ENCODE assay signal across 9 mouse cellular contexts in the genomic region with DNA sequence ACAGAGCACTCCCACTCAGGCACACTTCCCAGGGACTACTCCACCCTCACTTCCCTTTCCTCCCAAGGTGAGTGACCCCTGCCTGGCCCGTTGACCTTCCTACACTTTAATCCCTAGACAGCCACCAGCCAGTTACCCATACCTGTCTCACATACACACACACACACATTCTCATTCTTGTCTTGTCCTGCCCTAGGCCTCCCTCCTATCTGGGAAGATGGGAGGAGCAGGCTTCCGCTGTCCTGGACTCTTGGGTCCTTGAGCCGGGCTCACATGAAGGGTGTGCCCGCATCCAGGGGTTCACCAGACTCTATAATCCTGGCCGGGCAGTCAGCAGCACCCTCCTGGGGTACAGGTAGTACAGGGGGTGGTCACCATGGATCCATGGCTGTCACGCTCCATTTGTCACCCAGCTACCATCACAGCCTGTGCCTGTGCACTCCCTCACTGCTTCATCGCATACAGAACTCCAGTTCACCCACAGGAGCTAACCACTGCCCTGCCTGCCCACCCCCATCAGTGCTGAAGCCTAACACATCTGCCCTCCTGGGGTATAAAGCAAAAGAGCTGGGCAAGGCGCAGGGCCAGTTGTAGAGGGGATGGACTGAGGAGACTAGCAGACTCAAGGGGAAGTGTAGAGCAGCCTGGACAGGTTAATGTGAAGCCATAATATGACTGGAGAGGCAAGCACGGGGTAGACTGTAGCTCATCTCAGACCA. TPM values are rescaled to one million over a fixed set of nuclear protein-coding genes. Genes with fewer than 3 reads are reported as not detected.
DNase-seq lines count a peak whose midpoint lies in the region; ATAC-seq and TF ChIP-seq lines count a peak whose summit lies in the region.
"Had no signal": no experiment of that assay in that cellular context is flagged by ENCODE, and none has a peak within 500 bp of the region (broad histone marks: within the 10 kb centered on the region; RNA-seq: fewer than 3 reads in every experiment).

No protein-coding gene starts in this region.

- no peak overlapping the region for H3K4me3 ChIP-seq in kidney, postnatal 0 days (replicated peaks; ENCODE audit: low read depth, low read length)
- H3K4me3 ChIP-seq in forebrain, embryonic 10.5 days, result peak overlapping the region; percentile 55
- H3K4me3 ChIP-seq in limb, embryonic 10.5 days, result peak overlapping the region; percentile 50
- no peak overlapping the region for H3K4me3 ChIP-seq in neural tube, embryonic 15.5 days (replicated peaks)

- intact Hi-C loops in left cerebral cortex, postnatal 25 days (cut with DNase I), result no loop called here

- peak overlapping the region; percentile 24; the same call in 1 of the 2 replicates for H3K9ac ChIP-seq in kidney, postnatal 0 days (ENCODE audit: low read depth, low read length)
- H3K9ac ChIP-seq in neural tube, embryonic 15.5 days (replicated peaks), result peak overlapping the region; percentile 44; the same call in 1 of the 2 replicates

- peaks cover 13% of the 10 kb centered on the region; the same call in 1 of the 2 replicates for H3K4me1 ChIP-seq in kidney, postnatal 0 days (replicated peaks; ENCODE audit: insufficient read depth, low read length)
- H3K4me1 ChIP-seq in forebrain, embryonic 10.5 days, result peaks cover 54% of the 10 kb centered on the region
- peaks cover 41% of the 10 kb centered on the region for H3K4me1 ChIP-seq in limb, embryonic 10.5 days
- H3K4me1 ChIP-seq in neural tube, embryonic 15.5 days, result peaks cover 15% of the 10 kb centered on the region

- no peak for DNase-seq in kidney, postnatal 0 days (ENCODE audit: low spot score)
- no peak for DNase-seq in kidney, postnatal 14 days
- DNase-seq in forebrain, embryonic 10.5 days (ENCODE audit: extremely low spot score, low spot score), result no peak
- DNase-seq in limb, embryonic 10.5 days (ENCODE audit: low spot score), result no peak
- DNase-seq in left cerebral cortex, postnatal 25 days (ENCODE audit: low spot score in 2 of 2), result no peak
- DNase-seq in adrenal gland, adult 18-20 months (ENCODE audit: low spot score in 2 of 2), result no peak
- no peak for DNase-seq in urinary bladder, postnatal 10 days (ENCODE audit: low spot score)
- DNase-seq: layer of hippocampus, adult 9-11 months had no signal

- H3K27me3 ChIP-seq in kidney, postnatal 0 days (ENCODE audit: insufficient read depth, low read length), result no peaks in the 10 kb centered on the region
- 0 out of 2 replicates have a peak, but pooled peaks cover 7% of the 10 kb centered on the region for H3K27me3 ChIP-seq in forebrain, embryonic 10.5 days (ENCODE audit: poor library complexity, severe bottlenecking)
- H3K27me3 ChIP-seq in limb, embryonic 10.5 days (ENCODE audit: low read depth, poor library complexity, severe bottlenecking), result 0 out of 2 replicates have a peak, but pooled peaks cover 2% of the 10 kb centered on the region
- H3K27me3 ChIP-seq in neural tube, embryonic 15.5 days (replicated peaks), result no peaks in the 10 kb centered on the region

- H3K9me3 ChIP-seq in kidney, postnatal 0 days (replicated peaks; ENCODE audit: low read length), result no peaks in the 10 kb centered on the region
- H3K9me3 ChIP-seq in forebrain, embryonic 10.5 days, result no peaks in the 10 kb centered on the region; the same call in 1 of the 2 replicates
- H3K9me3 ChIP-seq in limb, embryonic 10.5 days (replicated peaks), result no peaks in the 10 kb centered on the region
- H3K9me3 ChIP-seq in neural tube, embryonic 15.5 days (replicated peaks), result no peaks in the 10 kb centered on the region

- no peak for TF ChIP-seq CTCF in kidney, postnatal 0 days (IDR thresholded peaks at IDR 0.05; ENCODE audit: low read depth)

- peak overlapping the region; percentile 2; the same call in 1 of the 2 replicates for H3K27ac ChIP-seq in kidney, postnatal 0 days
- peak overlapping the region; percentile 84 for H3K27ac ChIP-seq in forebrain, embryonic 10.5 days
- H3K27ac ChIP-seq in limb, embryonic 10.5 days, result peak overlapping the region; percentile 78
- H3K27ac ChIP-seq in neural tube, embryonic 15.5 days (replicated peaks), result no peak overlapping the region

- peak overlapping the region; percentile 50 for H3K4me2 ChIP-seq in kidney, postnatal 0 days (ENCODE audit: low read length)
- H3K4me2 ChIP-seq in neural tube, embryonic 15.5 days, result peak overlapping the region; percentile 70

- 54% methylated on average over 9 of the region's 9 CpGs for WGBS in kidney, postnatal 0 days
- 66% methylated on average over 9 of the region's 9 CpGs for WGBS in forebrain, embryonic 10.5 days
- WGBS in limb, embryonic 10.5 days, result 68% methylated on average over 9 of the region's 9 CpGs
- 76% methylated on average over 9 of the region's 9 CpGs for WGBS in neural tube, embryonic 15.5 days

- peak; percentile 22 for ATAC-seq in kidney, postnatal 0 days (replicated peaks; ENCODE audit: low FRiP score, low read depth)
- ATAC-seq in neural tube, embryonic 15.5 days (ENCODE audit: low FRiP score), result 0 out of 2 replicates have a peak, but pooled peaks have one; percentile 4

- H3K36me3 ChIP-seq in kidney, postnatal 0 days (ENCODE audit: insufficient read depth, low read length), result 0 out of 2 replicates have a peak, but pooled peaks cover 13% of the 10 kb centered on the region
- peaks cover 46% of the 10 kb centered on the region for H3K36me3 ChIP-seq in forebrain, embryonic 10.5 days (replicated peaks)
- peaks cover 43% of the 10 kb centered on the region for H3K36me3 ChIP-seq in limb, embryonic 10.5 days
- H3K36me3 ChIP-seq in neural tube, embryonic 15.5 days, result peaks cover 13% of the 10 kb centered on the region; the same call in 1 of the 2 replicates

RNA-seq across cellular contexts. Expression of a gene that starts 6.7 kb away (rescaled TPM):
- 149 and 156 TPM in 2 replicates for polyA plus RNA-seq in kidney, postnatal 0 days (2015; fragmentation: Nextera tagmentation; extraction: Ambion mirVana)
- polyA plus RNA-seq in forebrain, embryonic 10.5 days (2016; fragmentation: Nextera tagmentation; extraction: Ambion mirVana), result 223 and 224 TPM in 2 replicates
- 243 and 283 TPM in 2 replicates for polyA plus RNA-seq in limb, embryonic 10.5 days (2016; fragmentation: Nextera tagmentation; extraction: Ambion mirVana)
- 65.9 and 98.5 TPM in 2 replicates for polyA plus RNA-seq in neural tube, embryonic 15.5 days (2015; fragmentation: Nextera tagmentation; extraction: Ambion mirVana)
- total RNA-seq in left cerebral cortex, postnatal 25 days (2021), result 10 to 100 TPM; 14.7 to 18.7 TPM
- total RNA-seq in adrenal gland, adult 18-20 months (2021), result 10 to 100 TPM; 26.8 to 33.1 TPM

RNA-seq across cellular contexts. Expression of a gene that starts 21.9 kb away (rescaled TPM):
- polyA plus RNA-seq in kidney, postnatal 0 days (2015; fragmentation: Nextera tagmentation; extraction: Ambion mirVana), result 1,980 and 2,021 TPM in 2 replicates
- polyA plus RNA-seq in forebrain, embryonic 10.5 days (2016; fragmentation: Nextera tagmentation; extraction: Ambion mirVana), result 1,610 and 1,612 TPM in 2 replicates
- polyA plus RNA-seq in limb, embryonic 10.5 days (2016; fragmentation: Nextera tagmentation; extraction: Ambion mirVana), result 1,754 and 1,985 TPM in 2 replicates
- 1,496 and 1,502 TPM in 2 replicates for polyA plus RNA-seq in neural tube, embryonic 15.5 days (2015; fragmentation: Nextera tagmentation; extraction: Ambion mirVana)
- total RNA-seq in left cerebral cortex, postnatal 25 days (2021), result 100 to 1,000 TPM; 225 to 260 TPM
- total RNA-seq in adrenal gland, adult 18-20 months (2021), result 100 to 1,000 TPM; 248 to 269 TPM

RNA-seq across cellular contexts. Expression of a gene that starts 24.3 kb away (rescaled TPM):
- polyA plus RNA-seq in kidney, postnatal 0 days (2015; fragmentation: Nextera tagmentation; extraction: Ambion mirVana), result 21.4 and 23.3 TPM in 2 replicates
- polyA plus RNA-seq in forebrain, embryonic 10.5 days (2016; fragmentation: Nextera tagmentation; extraction: Ambion mirVana), result 48.4 and 48.9 TPM in 2 replicates
- 46.1 and 53.2 TPM in 2 replicates for polyA plus RNA-seq in limb, embryonic 10.5 days (2016; fragmentation: Nextera tagmentation; extraction: Ambion mirVana)
- polyA plus RNA-seq in neural tube, embryonic 15.5 days (2015; fragmentation: Nextera tagmentation; extraction: Ambion mirVana), result 31.6 and 33.5 TPM in 2 replicates
- total RNA-seq in left cerebral cortex, postnatal 25 days (2021), result 10 to 100 TPM; 20.7 to 21.7 TPM
- 10 to 100 TPM; 16.2 to 19.2 TPM for total RNA-seq in adrenal gland, adult 18-20 months (2021)

RNA-seq across cellular contexts. Expression of a gene that starts 31.4 kb away (rescaled TPM):
- 2.9 and 3.1 TPM in 2 replicates for polyA plus RNA-seq in kidney, postnatal 0 days (2015; fragmentation: Nextera tagmentation; extraction: Ambion mirVana)
- polyA plus RNA-seq in forebrain, embryonic 10.5 days (2016; fragmentation: Nextera tagmentation; extraction: Ambion mirVana), result 0.47 and 0.63 TPM in 2 replicates
- polyA plus RNA-seq in limb, embryonic 10.5 days (2016; fragmentation: Nextera tagmentation; extraction: Ambion mirVana), result 0.90 and 1.6 TPM in 2 replicates
- polyA plus RNA-seq in neural tube, embryonic 15.5 days (2015; fragmentation: Nextera tagmentation; extraction: Ambion mirVana), result 2.0 and 4.9 TPM in 2 replicates
- 1 to 10 TPM; 3.7 to 6.6 TPM for total RNA-seq in left cerebral cortex, postnatal 25 days (2021)
- total RNA-seq in adrenal gland, adult 18-20 months (2021), result 1 to 10 TPM; 3.1 to 3.7 TPM

Comparison
In these comparisons a context has a peak if more than half of its experiments do, and no peak if none do; other contexts are left out.
1. H3K4me3 ChIP-seq: peak in forebrain, embryonic 10.5 days (single experiment) and limb, embryonic 10.5 days (single experiment); none in kidney, postnatal 0 days (single experiment) and neural tube, embryonic 15.5 days (single experiment).